Mouse (Mus musculus) left cerebral cortex, postnatal 36 days (tissue): ENCODE results near the gene Sstr5. TPM values are rescaled to one million over a fixed set of nuclear protein-coding genes. Genes with fewer than 3 reads are reported as not detected.

Experiments
- DNase-seq, 2 experiments: peaks; one replicate each; pipeline ENCODE4 v3.0.0; 2021 to 2022; ENCODE audit warnings: low spot score in 2 of 2, mixed read lengths in 1 of 2
- intact Hi-C: fragments of 180-260 bp; cut with DNase I; formaldehyde crosslinking; loops from one replicate; pipeline ENCODE4 v1.15.1; 2025
- total RNA-seq, 2 experiments: library from RNA; stranded (reverse); gene quantifications; 2 replicates each; pipeline ENCODE4 v1.2.3; 2021

Sstr5 gene
- under 1 TPM; 0.12 to 0.16 TPM for total RNA-seq

GRCm38 (mm10) chr17:25497013-25497412 lies at the start of gene Sstr5:
Sstr5 (minus strand) TSS chr17:25497288.
- DNase-seq: no peak
- intact Hi-C loops: no loop called here

GRCm38 (mm10) chr17:25541768-25542167 lies 44.7 kb upstream of the Sstr5 start:
- intact Hi-C loops: no loop called here

GRCm38 (mm10) chr17:25540731-25541130 lies 43.6 kb upstream of the Sstr5 start:
- DNase-seq: no peak
- intact Hi-C loops: no loop called here

More at GRCm38 (mm10) chr17:25541768-25542167, 44.7 kb upstream of the Sstr5 start:
- no peak for DNase-seq

GRCm38 (mm10) chr17:25538945-25539875 lies 42.1 kb upstream of the Sstr5 start:
- peak; percentile 25 to 40 for DNase-seq
- intact Hi-C loops: no loop called here

GRCm38 (mm10) chr17:25530357-25531022 lies 33.4 kb upstream of the Sstr5 start:
- no peak for DNase-seq
- intact Hi-C loops: no loop called here

- DNase-seq: no peak
- intact Hi-C loops: no loop called here
Observed at GRCm38 (mm10) chr17:25522080-25522479, 25.0 kb upstream of the Sstr5 start.

GRCm38 (mm10) chr17:25520492-25520891 lies 23.4 kb upstream of the Sstr5 start:
- no peak for DNase-seq
- intact Hi-C loops: no loop called here

GRCm38 (mm10) chr17:25519511-25519910 lies 22.4 kb upstream of the Sstr5 start:
- intact Hi-C loops: loop anchor here (5.0 kb wide), 1 partner anchor 38 kb away; no protein-coding TSS in a partner anchor
- peak; percentile 17 to 20 for DNase-seq

- intact Hi-C loops: loop anchor here (5.0 kb wide), 1 partner anchor 39 kb away; no protein-coding TSS in a partner anchor
- peak; percentile 32 to 42 for DNase-seq
Observed at GRCm38 (mm10) chr17:25518144-25518543, 21.1 kb upstream of the Sstr5 start.

- intact Hi-C loops: loop anchor here (5.0 kb wide), 1 partner anchor 41 kb away; no protein-coding TSS in a partner anchor
- no peak for DNase-seq
Observed at GRCm38 (mm10) chr17:25516315-25516714, 19.2 kb upstream of the Sstr5 start.

GRCm38 (mm10) chr17:25514055-25514454 lies 17.0 kb upstream of the Sstr5 start:
- no peak for DNase-seq
- intact Hi-C loops: no loop called here

GRCm38 (mm10) chr17:25511876-25512275 lies 14.8 kb upstream of the Sstr5 start:
- intact Hi-C loops: no loop called here

GRCm38 (mm10) chr17:25510074-25510830 lies 13.2 kb upstream of the Sstr5 start:
- DNase-seq: no peak
- intact Hi-C loops: no loop called here

More at GRCm38 (mm10) chr17:25511876-25512275, 14.8 kb upstream of the Sstr5 start:
- no peak for DNase-seq

- DNase-seq: peak; percentile 65 to 70
- intact Hi-C loops: loop anchor here (2.0 to 5.0 kb wide), 2 partner anchors 58 to 190 kb away; no protein-coding TSS in a partner anchor
Observed at GRCm38 (mm10) chr17:25508860-25509577, 11.9 kb upstream of the Sstr5 start.

- peak; percentile 59 to 61 for DNase-seq
- intact Hi-C loops: loop anchor here (1.0 to 5.0 kb wide), 3 partner anchors 31 to 191 kb away; no protein-coding TSS in a partner anchor
Observed at GRCm38 (mm10) chr17:25507799-25508198, 10.7 kb upstream of the Sstr5 start.

GRCm38 (mm10) chr17:25502599-25502998 lies 5.5 kb upstream of the Sstr5 start:
- intact Hi-C loops: no loop called here
- no peak for DNase-seq

- intact Hi-C loops: no loop called here
- DNase-seq: no peak
Observed at GRCm38 (mm10) chr17:25482092-25482491, 15.0 kb downstream of the Sstr5 start.

GRCm38 (mm10) chr17:25480820-25481219 lies 16.3 kb downstream of the Sstr5 start:
- intact Hi-C loops: no loop called here
- no peak for DNase-seq

GRCm38 (mm10) chr17:25480152-25480551 lies 16.9 kb downstream of the Sstr5 start:
- intact Hi-C loops: no loop called here
- DNase-seq: no peak
